Mouse (Mus musculus) heart, adult 2 months (tissue): Measurements from ENCODE around the gene Map3k7.
A peak's percentile ranks its signal among the peaks of the same experiment; 100 is the strongest.

Experiments
- CTCF ChIP-seq: fragments of 200-600 bp; IDR thresholded peaks from 2 replicates; pipeline ENCODE4 v1.8.1; 2022; ENCODE audit warnings: antibody characterized with exemption, mild to moderate bottlenecking, moderate library complexity
- EP300 ChIP-seq: fragments of 200-500 bp; IDR thresholded peaks from 2 replicates; pipeline ENCODE4 v1.6.1; 2011; ENCODE audit warnings: low read depth, low read length, control low read depth; ENCODE audit not compliant: insufficient read depth
- POLR2A ChIP-seq: fragments of 200-500 bp; IDR thresholded peaks from 2 replicates; pipeline ENCODE4 v1.6.1; 2011; ENCODE audit warnings: mild to moderate bottlenecking, low read depth, low read length, control low read depth; ENCODE audit not compliant: insufficient read depth

DNA sequence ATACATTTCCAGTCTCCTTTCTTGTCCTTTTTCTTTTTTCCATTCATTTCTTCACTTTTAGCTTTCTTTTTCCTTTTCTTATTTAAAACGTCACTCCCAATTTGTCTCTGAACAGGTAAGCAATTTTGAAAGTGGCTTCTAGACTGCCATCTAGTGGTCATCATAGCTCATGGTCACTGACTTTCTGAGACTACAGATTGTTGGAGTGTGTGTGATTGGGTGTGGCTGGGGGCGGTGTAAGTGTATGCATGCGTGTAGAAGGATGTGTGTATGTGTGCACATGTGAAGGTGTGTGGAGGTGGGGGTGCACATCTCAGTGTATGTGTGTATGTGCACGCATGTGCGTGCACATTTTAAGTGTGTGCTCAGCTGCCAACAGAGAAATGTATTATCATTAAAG, 93.2 kb downstream of the Map3k7 start:
- TF ChIP-seq POLR2A, result no peak
- peak; percentile 85 for TF ChIP-seq CTCF
- TF ChIP-seq EP300, result no peak
